Mouse (Mus musculus) forebrain, embryonic 16.5 days (tissue): ENCODE measurements around the gene Zfp398. TPM values are rescaled to one million over a fixed set of nuclear protein-coding genes. Genes with fewer than 3 reads are reported as not detected.
A peak's percentile ranks its signal among the peaks of the same experiment; 100 is the strongest.
"Not testable (repeated sequence)": the region's sequence is repeated elsewhere in the genome, so short reads cannot be mapped to it uniquely, and the experiment has no call there.

ENCODE experiments used
- ATAC-seq: fragments of 200-750 bp; cut with Nextera tagmentation; 2 replicates; pipeline ENCODE4 v1.8.0; 2017; ENCODE audit warnings: mild to moderate bottlenecking, moderate library complexity
- H3K27ac ChIP-seq: fragments of 300-500 bp; sonication (generic); 2 replicates; pipeline ENCODE4 v1.5.1; 2014; ENCODE audit warnings: low read length, control low read depth
- H3K27me3 ChIP-seq: fragments of 300-500 bp; sonication (generic); replicated peaks from 2 replicates; pipeline ENCODE4 v1.6.1; 2014; ENCODE audit warnings: low read length; ENCODE audit not compliant: control insufficient read depth, insufficient read depth
- H3K36me3 ChIP-seq: fragments of 300-500 bp; sonication (generic); 2 replicates; pipeline ENCODE4 v1.6.1; 2014; ENCODE audit not compliant: control insufficient read depth, insufficient read depth
- H3K4me1 ChIP-seq: fragments of 300-500 bp; sonication (generic); replicated peaks from 2 replicates; pipeline ENCODE4 v1.6.1; 2014; ENCODE audit warnings: low read length; ENCODE audit not compliant: control insufficient read depth, insufficient read depth
- H3K4me2 ChIP-seq: fragments of 300-500 bp; sonication (generic); 2 replicates; pipeline ENCODE4 v1.6.1; 2014; ENCODE audit warnings: mild to moderate bottlenecking, low read length, control low read depth
- H3K4me3 ChIP-seq: fragments of 300-500 bp; sonication (generic); replicated peaks from 2 replicates; pipeline ENCODE4 v1.5.1; 2014; ENCODE audit warnings: mild to moderate bottlenecking, low read length, control low read depth
- H3K9ac ChIP-seq: fragments of 300-500 bp; sonication (generic); replicated peaks from 2 replicates; pipeline ENCODE4 v1.6.1; 2014; ENCODE audit warnings: low read depth, low read length, control low read depth
- H3K9me3 ChIP-seq: fragments of 300-500 bp; sonication (generic); 2 replicates; pipeline ENCODE4 v1.6.1; 2016; ENCODE audit warnings: low read length; ENCODE audit not compliant: control insufficient read depth
- WGBS: fragments of 180-500 bp; shearing (Covaris S2); extraction: QIAGEN DNeasy Blood & Tissue Kit; methylation state at CpG from one replicate; pipeline ENCODE4 v1.1.7; 2014; 5-methylcytosine and 5-hydroxymethylcytosine counted together
- polyA plus RNA-seq: library from polyadenylated mRNA; unstranded; fragments of >200 nt; fragmentation: Nextera tagmentation; extraction: Ambion mirVana; gene quantifications from 2 replicates; pipeline ENCODE4 v1.2.1, GENCODE M21; 2015

Zfp398 gene
- polyA plus RNA-seq, 1 experiment from 2014 or later = 18.7 TPM

DNA sequence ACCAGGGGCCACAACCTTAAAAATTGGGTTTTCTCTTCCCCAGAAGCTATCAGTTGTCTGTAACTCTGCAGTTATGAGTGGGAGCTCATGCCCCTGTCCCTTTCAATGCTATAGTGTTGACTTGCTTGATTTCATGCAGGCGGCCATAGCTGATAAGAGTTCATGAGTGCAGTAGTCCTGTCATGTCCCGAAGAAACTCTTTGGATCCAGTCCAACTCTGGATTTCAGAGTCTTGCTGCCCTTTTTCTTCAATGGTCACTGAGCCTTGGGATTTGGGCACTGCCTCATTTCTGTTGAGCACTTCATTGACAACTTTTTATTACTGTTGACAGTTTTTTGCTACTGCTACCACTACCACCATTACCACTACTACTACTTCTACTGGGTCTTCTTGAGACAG, 2.2 kb downstream of the Zfp398 start:
- Histone ChIP-seq H3K4me1 (peaks cover 9% of the 10 kb centered on the region), H3K27ac (no peak overlapping the region), H3K9ac (no peak overlapping the region), H3K9me3 (no peaks in the 10 kb centered on the region), H3K4me3 (no peak overlapping the region), H3K27me3 (no peaks in the 10 kb centered on the region), H3K4me2 (no peak overlapping the region), H3K36me3 (no peaks in the 10 kb centered on the region)
- WGBS = 87% methylated on average over 2 of the region's 2 CpGs
- no peak for ATAC-seq

DNA sequence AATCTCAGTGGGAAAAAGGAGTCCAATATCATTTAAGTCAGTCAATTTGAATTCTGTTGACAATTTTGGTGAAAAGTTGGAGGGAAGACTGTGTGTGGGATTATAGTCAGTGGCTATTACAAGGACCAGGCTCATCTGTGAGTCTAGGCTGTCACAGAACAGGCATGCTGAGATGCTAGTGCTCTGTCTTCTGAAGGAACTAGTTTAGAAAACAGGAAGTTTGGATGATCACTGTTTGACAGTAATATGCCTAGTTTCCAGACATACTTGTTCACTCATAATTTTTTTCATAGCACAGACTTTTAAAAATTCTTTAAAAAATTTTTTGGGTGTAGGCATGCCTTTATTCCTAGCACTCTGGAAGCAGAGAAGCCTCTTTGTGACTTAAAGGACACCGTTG, 5.6 kb downstream of the Zfp398 start:
- H3K27me3 ChIP-seq = no peaks in the 10 kb centered on the region
- H3K9me3 ChIP-seq = no peaks in the 10 kb centered on the region
- H3K9ac ChIP-seq = no peak overlapping the region
- H3K36me3 ChIP-seq = no peaks in the 10 kb centered on the region
- H3K4me3 ChIP-seq = no peak overlapping the region
- 100% methylated on average over 1 of the region's 1 CpGs for WGBS
- no peak for ATAC-seq
- H3K27ac ChIP-seq = no peak overlapping the region
- no peak overlapping the region for H3K4me2 ChIP-seq
- peaks cover 9% of the 10 kb centered on the region for H3K4me1 ChIP-seq

DNA sequence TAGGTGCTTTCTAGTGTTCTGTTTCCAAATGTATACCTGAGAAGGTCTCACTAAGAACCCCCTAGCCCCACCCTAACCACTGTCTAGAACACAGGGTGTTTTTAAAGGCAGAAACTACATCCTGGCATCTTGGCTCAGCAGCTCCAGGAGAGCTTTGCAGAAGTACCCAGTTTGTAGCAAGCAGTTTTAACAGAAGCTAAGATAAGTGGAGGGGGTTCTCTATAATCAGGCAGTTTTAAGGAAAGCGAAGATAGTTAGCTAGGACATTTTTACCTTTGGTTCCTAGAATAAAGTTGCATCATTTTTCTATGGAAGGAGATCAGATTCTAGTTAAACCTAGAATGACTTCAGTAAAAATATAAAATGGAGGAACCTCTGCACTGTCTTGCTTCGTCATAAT, 6.4 kb downstream of the Zfp398 start:
- no peaks in the 10 kb centered on the region for H3K27me3 ChIP-seq
- no peaks in the 10 kb centered on the region for H3K9me3 ChIP-seq
- H3K27ac ChIP-seq = no peak overlapping the region
- no peaks in the 10 kb centered on the region for H3K36me3 ChIP-seq
- WGBS = 97% methylated on average over 2 of the region's 2 CpGs
- no peak overlapping the region for H3K9ac ChIP-seq
- peaks cover 9% of the 10 kb centered on the region for H3K4me1 ChIP-seq
- no peak overlapping the region for H3K4me3 ChIP-seq
- no peak for ATAC-seq
- no peak overlapping the region for H3K4me2 ChIP-seq

DNA sequence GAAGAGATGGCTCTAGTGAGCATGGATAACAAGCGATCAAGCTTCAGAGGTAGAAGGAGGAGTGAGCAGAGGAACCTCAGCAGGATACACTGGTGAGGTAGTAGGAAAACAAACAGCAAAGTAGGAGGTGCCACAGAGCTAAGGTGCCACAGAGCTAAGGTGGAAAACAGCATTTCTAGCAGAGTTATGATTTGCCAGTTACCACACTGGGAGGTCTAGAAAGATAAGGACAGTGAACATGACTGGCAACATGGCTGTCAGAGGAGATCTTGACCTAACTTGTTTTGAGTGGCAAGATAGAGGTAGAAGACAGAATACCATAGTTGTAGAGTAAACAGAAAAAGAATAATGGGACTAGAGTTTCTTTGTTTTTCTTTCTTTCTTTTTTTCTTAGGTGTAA, 6.9 kb downstream of the Zfp398 start:
- no peaks in the 10 kb centered on the region for H3K9me3 ChIP-seq
- 92% methylated on average over 1 of the region's 1 CpGs for WGBS
- no peak for ATAC-seq
- peaks cover 6% of the 10 kb centered on the region for H3K4me1 ChIP-seq
- no peak overlapping the region for H3K27ac ChIP-seq
- no peak overlapping the region for H3K4me3 ChIP-seq
- H3K4me2 ChIP-seq = no peak overlapping the region
- no peak overlapping the region for H3K9ac ChIP-seq
- no peaks in the 10 kb centered on the region for H3K27me3 ChIP-seq
- H3K36me3 ChIP-seq = no peaks in the 10 kb centered on the region

DNA sequence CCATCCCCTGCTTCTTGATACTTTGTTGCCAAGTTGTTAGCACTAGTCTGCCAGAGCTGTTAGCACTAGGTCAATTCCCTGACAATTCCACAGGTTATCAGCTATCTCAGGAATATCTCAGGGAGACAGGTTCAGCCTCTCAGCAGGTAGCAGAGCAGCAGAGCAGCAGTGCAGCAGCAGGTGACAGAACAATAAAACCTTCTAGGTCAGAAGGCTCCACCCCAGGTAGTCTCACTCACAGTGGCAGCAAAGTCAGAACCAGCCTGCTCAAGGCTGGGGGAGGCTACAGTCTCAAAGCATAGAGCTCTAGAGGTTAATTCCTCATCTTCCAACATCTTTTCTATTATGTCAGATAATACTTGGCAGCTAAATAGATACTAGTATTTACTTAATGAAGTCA, 10.3 kb downstream of the Zfp398 start:
- Histone ChIP-seq H3K27me3 (no peaks in the 10 kb centered on the region), H3K9ac (no peak overlapping the region), H3K36me3 (no peaks in the 10 kb centered on the region), H3K27ac (no peak overlapping the region), H3K4me1 (no peaks in the 10 kb centered on the region), H3K4me3 (no peak overlapping the region), H3K9me3 (no peaks in the 10 kb centered on the region), H3K4me2 (no peak overlapping the region)
- no peak for ATAC-seq

DNA sequence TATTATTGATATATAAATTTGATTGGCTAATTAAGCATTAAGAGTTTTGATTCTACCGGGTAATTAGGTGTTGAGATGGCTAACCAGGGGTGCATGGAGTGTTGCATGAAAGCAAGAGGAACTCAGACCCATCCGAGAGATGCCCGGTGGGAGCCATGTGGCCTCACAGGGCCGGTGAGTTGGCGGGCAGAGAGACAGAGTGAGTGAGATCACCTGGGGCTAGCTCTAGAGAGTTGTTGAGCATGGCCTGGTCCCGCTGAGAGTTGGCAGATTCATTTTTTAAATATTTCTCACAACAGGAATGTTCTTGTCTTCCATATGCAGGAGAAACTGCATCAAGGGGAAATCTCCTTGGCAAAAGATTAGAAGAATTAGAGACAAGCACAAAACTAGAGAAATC, 21.8 kb downstream of the Zfp398 start:
- H3K9me3 ChIP-seq = no peaks in the 10 kb centered on the region
- peaks cover 19% of the 10 kb centered on the region for H3K36me3 ChIP-seq
- H3K27ac ChIP-seq = no peak overlapping the region
- no peak overlapping the region for H3K9ac ChIP-seq
- no peak overlapping the region for H3K4me3 ChIP-seq
- ATAC-seq = no peak
- no peaks in the 10 kb centered on the region for H3K4me1 ChIP-seq
- 88% methylated on average over 6 of the region's 6 CpGs for WGBS
- H3K27me3 ChIP-seq = no peaks in the 10 kb centered on the region
- no peak overlapping the region for H3K4me2 ChIP-seq

DNA sequence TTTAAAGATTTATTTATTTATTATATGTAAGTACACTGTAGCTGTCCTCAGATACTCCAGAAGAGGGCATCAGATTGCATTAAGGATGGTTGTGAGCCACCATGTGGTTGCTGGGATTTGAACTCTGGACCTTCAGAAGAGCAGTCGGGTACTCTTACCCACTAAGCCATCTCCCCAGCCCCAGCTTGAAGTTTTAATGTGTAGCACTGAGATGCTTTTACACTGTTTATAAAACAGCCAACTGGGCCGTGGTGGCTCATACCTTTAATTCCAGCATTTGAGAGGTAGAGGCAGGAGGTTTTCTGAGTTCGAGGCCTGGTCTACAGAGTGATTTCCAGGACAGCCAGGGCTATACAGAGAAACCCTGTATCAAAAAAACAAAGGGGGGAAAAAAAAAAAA, 22.3 kb downstream of the Zfp398 start:
- H3K27ac ChIP-seq, H3K9me3 ChIP-seq, H3K27me3 ChIP-seq, H3K4me1 ChIP-seq, ATAC-seq, H3K9ac ChIP-seq, H3K4me3 ChIP-seq, H3K4me2 ChIP-seq: not testable (repeated sequence)
- 92% methylated on average over 3 of the region's 3 CpGs for WGBS
- H3K36me3 ChIP-seq = peaks cover 22% of the 10 kb centered on the region

DNA sequence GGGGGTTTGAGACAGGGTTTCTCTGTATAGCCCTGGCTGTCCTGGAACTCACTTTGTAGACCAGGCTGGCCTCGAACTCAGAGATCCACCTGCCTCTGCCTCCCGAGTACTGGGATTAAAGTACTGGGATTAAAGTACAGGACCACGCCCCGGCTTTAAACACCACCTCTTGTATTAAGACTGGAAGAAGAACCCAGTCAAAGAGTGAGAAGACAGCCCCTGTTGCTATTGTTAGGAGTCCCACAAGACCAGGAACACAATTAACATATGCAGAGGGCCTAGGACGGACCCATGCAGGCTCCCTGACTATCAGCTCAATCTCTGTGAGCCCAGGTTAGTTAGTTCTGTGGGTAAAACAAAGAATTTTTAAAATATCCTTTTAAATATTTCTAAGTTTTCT, 36.8 kb downstream of the Zfp398 start:
- Histone ChIP-seq H3K27me3 (no peaks in the 10 kb centered on the region), H3K9ac (no peak overlapping the region), H3K4me2 (no peak overlapping the region), H3K4me1 (no peaks in the 10 kb centered on the region), H3K36me3 (peaks cover 11% of the 10 kb centered on the region), H3K27ac (no peak overlapping the region), H3K9me3 (no peaks in the 10 kb centered on the region), H3K4me3 (no peak overlapping the region)
- no peak for ATAC-seq
- 85% methylated on average over 5 of the region's 5 CpGs for WGBS

DNA sequence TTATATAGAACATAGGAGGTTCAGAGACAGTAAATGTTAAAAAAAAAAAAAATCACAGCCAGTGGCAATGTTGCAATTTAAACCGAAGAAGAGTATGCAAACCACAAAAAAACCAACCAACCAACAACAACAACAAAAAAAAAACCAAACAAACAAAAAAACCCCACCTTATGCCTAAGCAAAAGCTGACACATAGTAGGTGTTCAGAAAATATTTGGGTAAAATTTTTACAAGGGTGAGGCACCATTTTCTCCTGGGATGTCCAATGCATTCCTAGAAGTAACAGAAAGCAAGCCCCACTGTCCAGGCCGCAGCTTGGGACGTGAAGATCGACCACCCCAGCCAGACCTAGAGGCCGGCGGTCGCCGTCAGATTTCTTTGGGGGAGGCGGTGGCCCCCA, 41.6 kb downstream of the Zfp398 start, which contains the start of gene Zfp282:
Gene Zfp282, plus strand, starts transcription at position 147 of the 400 bp plus-strand sequence.
- Histone ChIP-seq H3K9ac (peak within 1 kb of the TSS; percentile 99), H3K4me1 (peaks cover 19% of the 10 kb centered on the region), H3K4me3 (peak within 1 kb of the TSS; percentile 96), H3K4me2 (peak within 1 kb of the TSS; percentile 73), H3K9me3 (no peaks in the 10 kb centered on the region), H3K27ac (peak within 1 kb of the TSS; percentile 98), H3K27me3 (no peaks in the 10 kb centered on the region), H3K36me3 (peaks cover 16% of the 10 kb centered on the region)
- ATAC-seq = no peak
- 6% methylated on average over 9 of the region's 9 CpGs for WGBS

DNA sequence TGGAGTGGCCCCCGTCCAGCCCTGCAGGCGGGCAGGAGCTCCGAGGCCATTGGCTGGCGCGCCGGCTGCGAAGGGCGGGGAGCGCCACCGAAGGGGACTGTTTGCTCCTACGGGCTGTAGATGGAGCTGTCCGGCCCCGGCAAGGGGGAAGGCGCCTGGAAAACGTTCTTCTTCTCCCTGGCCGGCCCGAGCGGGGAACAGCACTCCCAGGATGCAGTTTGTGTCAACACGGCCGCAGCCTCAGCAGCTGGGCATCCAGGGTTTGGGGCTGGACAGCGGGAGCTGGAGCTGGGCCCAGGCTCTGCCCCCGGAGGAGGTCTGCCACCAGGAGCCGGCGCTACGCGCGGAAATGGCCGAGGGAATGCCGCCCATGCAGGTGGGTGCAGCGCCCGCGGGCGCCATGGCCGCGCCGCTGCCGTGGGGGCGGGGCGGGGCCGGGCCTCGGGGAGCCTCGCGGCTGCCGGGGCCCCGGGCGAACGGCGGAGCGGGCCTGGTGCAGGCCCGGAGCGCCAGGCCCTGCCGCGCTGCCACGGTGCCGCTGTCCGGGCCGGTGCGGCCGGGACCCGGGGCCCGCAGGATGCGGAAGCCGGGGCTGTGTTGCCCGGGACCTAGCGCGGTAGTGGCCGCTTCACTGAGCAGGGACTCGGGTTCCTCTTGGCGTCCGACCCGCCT, 42.1 kb downstream of the Zfp398 start:
- Histone ChIP-seq H3K27ac (peak overlapping the region; percentile 98), H3K9me3 (no peaks in the 10 kb centered on the region), H3K36me3 (peaks cover 20% of the 10 kb centered on the region), H3K9ac (peak overlapping the region; percentile 99), H3K4me1 (peaks cover 19% of the 10 kb centered on the region), H3K4me3 (peak overlapping the region; percentile 96), H3K27me3 (no peaks in the 10 kb centered on the region), H3K4me2 (peak overlapping the region; percentile 73)
- peak; percentile 97 for ATAC-seq
- under 1% methylated on average over 70 of the region's 71 CpGs for WGBS
